Mouse (Mus musculus): Measurements from ENCODE around the gene Map3k7cl.

The Map3k7cl gene

GRCm38 (mm10) chr16:87552907-87553691 lies at the start of gene Map3k7cl:
Gene Map3k7cl, plus strand, starts transcription at chr16:87553330.
- DNase-seq = no peak

DNA sequence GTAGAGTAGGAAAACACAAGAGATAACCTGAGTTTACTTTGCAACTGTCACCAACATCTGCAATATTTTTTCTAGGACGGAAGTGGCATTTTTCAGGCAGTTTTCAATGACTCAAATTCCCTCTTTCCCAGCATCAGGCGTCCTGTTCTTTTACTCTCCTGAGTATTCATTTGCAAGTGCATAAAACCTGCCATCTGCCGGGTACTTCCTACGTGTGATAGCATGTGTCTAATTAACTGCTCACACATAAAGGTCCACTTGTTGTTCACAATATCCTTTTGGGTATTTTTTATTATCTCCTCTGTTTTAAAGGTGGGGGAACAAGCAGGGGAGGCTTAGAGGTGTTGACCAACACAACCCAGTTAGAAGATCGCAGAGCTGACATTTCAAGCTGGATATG lies 41.4 kb upstream of the Map3k7cl start:
- DNase-seq = no peak

DNA sequence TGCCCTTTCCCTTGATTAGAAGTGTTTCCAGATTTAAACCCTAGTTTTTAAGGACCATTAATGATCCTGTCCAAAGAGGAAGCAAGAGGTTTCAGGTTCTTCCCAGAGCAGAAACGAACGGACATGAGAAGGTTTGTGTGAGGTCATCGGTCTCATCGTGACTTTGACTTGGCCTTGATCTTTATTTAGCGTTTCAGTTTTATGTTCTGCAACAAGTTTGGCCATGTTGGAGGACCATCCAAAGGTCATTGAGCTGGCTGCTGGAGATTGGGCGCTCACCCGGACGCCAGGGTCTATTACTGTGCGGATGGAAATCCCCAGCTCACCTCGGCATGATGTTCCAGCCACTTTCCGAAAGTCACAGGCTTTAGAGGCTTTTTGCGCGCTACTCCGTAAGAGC lies 40.8 kb upstream of the Map3k7cl start:
- DNase-seq = no peak

- DNase-seq = no peak
Measured at GRCm38 (mm10) chr16:87524228-87524627, 28.9 kb upstream of the Map3k7cl start.

GRCm38 (mm10) chr16:87527553-87528249 lies 25.4 kb upstream of the Map3k7cl start:
- no peak for DNase-seq

GRCm38 (mm10) chr16:87528755-87529154 lies 24.4 kb upstream of the Map3k7cl start:
- DNase-seq = no peak

DNA sequence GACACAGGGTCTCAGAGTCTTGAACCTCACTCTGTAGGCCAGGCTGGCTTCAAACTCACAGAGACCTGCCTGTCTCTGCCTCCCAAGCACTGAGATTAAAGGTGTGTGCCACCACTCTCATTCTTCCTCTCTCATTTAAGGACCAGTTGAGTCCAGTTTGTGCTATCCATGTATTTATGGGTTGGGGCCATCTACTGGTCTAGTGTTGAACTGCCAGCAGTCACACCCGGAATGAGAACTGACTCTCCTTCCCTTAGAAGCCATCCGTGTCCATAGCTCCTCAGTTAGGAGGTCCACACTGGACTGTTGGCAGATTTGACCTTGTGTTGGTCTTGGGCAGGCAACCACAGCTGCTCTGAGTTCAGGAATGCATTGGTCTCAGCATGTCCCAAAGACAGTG lies 4.8 kb upstream of the Map3k7cl start:
- no peak for DNase-seq

GRCm38 (mm10) chr16:87556320-87556719 lies 3.2 kb downstream of the Map3k7cl start:
- DNase-seq = no peak

DNA sequence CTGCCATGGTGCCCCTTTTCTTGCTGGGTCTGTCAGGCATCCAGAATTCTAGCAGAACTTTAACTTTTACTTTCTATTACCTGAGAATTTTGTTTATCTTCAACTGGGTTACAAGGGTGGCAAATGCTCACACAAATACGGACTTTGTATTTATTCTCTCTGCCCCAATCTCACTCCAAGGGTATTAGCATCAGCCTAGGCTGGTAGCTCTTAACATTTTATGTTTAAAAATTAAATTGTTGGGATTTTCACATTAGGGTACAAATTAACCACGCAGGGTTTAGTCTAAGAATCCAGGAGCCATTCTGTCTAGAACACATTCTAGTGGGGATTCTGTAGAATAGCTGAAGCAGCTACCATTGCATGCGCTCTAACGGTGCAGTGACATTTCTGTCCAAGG lies 8.4 kb downstream of the Map3k7cl start:
- DNase-seq = no peak

GRCm38 (mm10) chr16:87563524-87563923 lies 10.4 kb downstream of the Map3k7cl start:
- DNase-seq = peak; percentile 22

DNA sequence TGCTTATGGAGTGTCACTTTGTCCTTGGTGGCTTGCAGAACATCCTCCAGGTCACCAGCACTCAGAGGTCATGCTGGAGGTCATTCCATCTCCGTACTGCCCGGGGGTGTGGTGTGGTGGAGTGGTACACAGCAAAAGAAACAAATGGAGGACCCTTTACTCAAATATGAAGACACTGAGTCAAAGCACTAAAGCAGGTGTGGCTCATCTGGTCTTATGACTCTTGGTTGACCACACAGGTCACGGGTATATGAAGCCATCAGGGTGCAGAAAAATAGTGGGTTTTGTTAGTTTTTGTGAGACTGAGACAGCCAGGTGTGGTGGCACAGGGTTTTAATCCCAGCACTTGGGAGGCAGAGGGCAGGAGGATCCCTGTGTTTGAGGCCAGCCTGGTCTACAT lies 11.4 kb downstream of the Map3k7cl start:
- DNase-seq = no peak

- DNase-seq = peak; percentile 59
Measured at GRCm38 (mm10) chr16:87567572-87567971, 14.4 kb downstream of the Map3k7cl start.

GRCm38 (mm10) chr16:87568241-87568640 lies 15.1 kb downstream of the Map3k7cl start:
- DNase-seq = no peak

GRCm38 (mm10) chr16:87569576-87570105 lies 16.5 kb downstream of the Map3k7cl start:
- DNase-seq = no peak

DNA sequence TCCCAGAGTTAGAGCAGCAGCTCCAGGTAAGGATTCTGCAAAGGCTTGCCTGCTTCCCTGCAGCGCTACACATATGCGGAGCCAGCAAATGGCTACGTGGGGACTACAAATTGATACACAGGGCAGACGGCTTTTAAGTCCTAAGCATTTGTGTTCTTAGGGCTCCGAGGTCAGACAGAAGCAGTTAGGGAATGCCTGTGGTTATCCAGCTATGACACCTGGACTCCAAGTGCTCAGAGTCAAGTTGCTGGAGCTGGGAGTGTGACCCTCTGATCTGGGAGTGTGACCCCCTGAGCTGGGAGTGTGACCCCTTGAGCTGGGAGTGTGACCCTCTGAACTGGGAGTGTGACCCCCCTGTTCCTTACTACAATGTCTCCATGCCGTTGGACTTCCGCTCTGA lies 17.2 kb downstream of the Map3k7cl start:
- no peak for DNase-seq

DNA sequence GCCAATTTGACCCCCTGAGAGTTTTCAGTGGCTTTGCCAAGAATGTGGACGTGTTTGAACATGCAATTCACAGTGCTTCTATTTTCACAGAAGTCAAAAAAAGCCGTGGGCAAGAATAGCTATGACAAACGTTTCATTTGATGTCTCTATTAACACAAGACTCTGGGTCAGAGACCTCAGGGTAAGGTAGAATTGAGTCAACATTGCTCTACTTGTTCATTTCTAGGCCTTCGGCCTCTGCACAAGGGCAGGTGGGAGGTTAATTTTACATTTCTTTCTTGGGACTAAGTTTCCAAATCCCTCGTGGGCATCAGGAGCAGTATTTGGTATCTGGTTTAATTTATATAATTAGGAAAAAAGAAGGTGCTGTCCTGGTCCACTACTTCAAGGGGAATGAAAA lies 20.3 kb downstream of the Map3k7cl start:
- DNase-seq = no peak

GRCm38 (mm10) chr16:87574160-87574559 lies 21.0 kb downstream of the Map3k7cl start:
- no peak for DNase-seq

- no peak for DNase-seq
Measured at GRCm38 (mm10) chr16:87575600-87575999, 22.5 kb downstream of the Map3k7cl start.

DNA sequence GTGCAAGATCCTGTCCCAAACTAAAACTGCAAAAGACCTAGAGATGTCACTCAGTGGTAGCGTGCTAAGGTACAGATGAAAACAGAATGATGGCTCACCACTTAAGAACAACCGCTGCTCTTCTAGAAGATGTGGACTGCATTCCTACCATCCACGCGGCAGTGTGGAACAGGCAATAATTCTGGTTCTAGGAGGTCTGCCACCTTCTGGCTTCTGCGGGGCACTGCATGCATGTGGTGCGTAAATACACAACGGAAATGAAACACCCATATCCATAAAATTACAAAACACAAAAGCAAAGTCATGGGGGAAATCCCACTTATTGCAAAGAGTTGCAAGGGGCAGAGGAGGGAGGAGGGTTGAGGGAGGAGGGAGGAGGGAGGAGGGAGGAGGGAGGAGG lies 25.8 kb downstream of the Map3k7cl start:
- no peak for DNase-seq

DNA sequence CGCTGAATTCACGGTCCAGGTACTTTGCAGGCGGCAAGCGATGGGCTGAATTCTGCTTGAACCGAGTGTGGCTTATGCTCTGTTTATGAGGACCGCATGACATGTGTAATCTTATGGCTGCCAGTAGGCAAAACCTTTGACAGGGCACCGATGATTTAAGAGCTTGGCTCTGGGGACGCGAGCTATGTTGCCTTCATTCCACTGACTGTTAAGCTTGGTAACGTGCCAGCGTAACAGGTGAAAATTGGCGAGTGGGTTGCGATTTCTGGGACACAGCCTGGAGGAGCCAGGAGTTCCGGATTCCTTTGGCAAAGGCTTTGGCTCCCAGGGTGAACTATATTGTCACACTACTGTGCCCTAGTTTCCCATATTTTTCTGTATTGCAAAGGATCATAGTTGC lies 26.3 kb downstream of the Map3k7cl start:
- DNase-seq = no peak

GRCm38 (mm10) chr16:87582776-87583175 lies 29.6 kb downstream of the Map3k7cl start:
- DNase-seq = no peak

- DNase-seq = no peak
Measured at GRCm38 (mm10) chr16:87584618-87585017, 31.5 kb downstream of the Map3k7cl start.

DNA sequence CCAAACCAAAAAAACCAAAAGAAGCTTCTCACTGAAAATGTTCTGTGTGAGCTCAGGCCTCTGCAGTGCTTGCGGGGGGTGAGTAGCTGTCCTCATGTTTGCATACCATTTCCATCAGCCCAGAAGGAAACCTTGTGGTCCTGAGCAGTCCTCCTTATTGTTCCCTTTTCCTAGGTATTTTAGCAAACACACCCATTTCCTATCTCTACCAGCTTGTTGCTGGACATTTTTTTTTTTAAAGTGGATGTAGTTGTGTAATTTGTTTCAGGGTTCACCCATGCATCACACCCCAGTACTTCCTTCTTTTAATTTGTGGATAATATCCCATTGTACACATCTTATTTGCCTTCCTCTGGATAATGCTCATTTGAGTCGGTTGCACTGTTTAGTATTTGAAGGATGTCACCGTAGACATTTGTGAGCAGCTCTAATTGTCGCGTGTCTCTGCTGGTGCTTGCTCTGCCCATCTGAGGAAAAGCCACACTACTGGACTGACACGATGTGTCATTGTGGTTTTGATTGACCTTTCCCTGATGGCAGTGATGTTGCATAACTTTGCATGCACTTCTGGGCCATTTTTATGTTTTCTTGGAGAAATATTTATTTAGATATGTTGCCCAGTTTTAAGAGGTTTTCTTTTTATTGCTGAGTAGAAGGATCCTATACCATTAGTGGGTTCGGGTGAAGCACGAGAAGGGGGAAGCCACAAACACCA lies 32.6 kb downstream of the Map3k7cl start:
- DNase-seq = no peak

- DNase-seq = no peak
Measured at GRCm38 (mm10) chr16:87587843-87588242, 34.7 kb downstream of the Map3k7cl start.

Measured in layer of hippocampus, adult 9-11 months (tissue).